Mouse (Mus musculus): ENCODE measurements at regions not wholly inside any gene's neighbourhood (a gene's known extent, or its start where the extent isn't known, plus 50 kb on each side); places are given as distances from the start of the nearest gene placed in this dataset.
"Not testable (repeated sequence)": the region's sequence is repeated elsewhere in the genome, so short reads cannot be mapped to it uniquely, and the experiment has no call there.

- DNase-seq (ENCODE audit: low read depth, low spot score), result no peak
Measured at GRCm38 (mm10) chr12:15410419-15410818, 406.3 kb downstream of the Trib2 start.

GRCm38 (mm10) chr12:15407577-15407976 is 409.1 kb downstream of the Trib2 start:
- not testable (repeated sequence) for DNase-seq (ENCODE audit: low read depth, low spot score)

GRCm38 (mm10) chr12:15392641-15393040 is 424.1 kb downstream of the Trib2 start:
- DNase-seq (ENCODE audit: low read depth, low spot score), result no peak

GRCm38 (mm10) chr12:15388574-15388973 is 428.1 kb downstream of the Trib2 start:
- DNase-seq (ENCODE audit: low read depth, low spot score), result no peak

- no peak for DNase-seq (ENCODE audit: low read depth, low spot score)
Measured at GRCm38 (mm10) chr12:15357808-15358207, 458.9 kb downstream of the Trib2 start.

GRCm38 (mm10) chr12:15320697-15321449 is 495.8 kb downstream of the Trib2 start:
- no peak for DNase-seq (ENCODE audit: low read depth, low spot score)

GRCm38 (mm10) chr12:15319647-15320046 is 497.1 kb downstream of the Trib2 start:
- DNase-seq (ENCODE audit: low read depth, low spot score), result no peak

GRCm38 (mm10) chr12:15294898-15295297 is 521.8 kb downstream of the Trib2 start:
- no peak for DNase-seq (ENCODE audit: low read depth, low spot score)

GRCm38 (mm10) chr12:15262165-15262564 is 554.6 kb downstream of the Trib2 start:
- no peak for DNase-seq (ENCODE audit: low read depth, low spot score)

- no peak for DNase-seq (ENCODE audit: low read depth, low spot score)
Measured at GRCm38 (mm10) chr12:15261604-15262003, 555.1 kb downstream of the Trib2 start.

- DNase-seq (ENCODE audit: low read depth, low spot score), result no peak
Measured at GRCm38 (mm10) chr12:15260907-15261415, 555.8 kb downstream of the Trib2 start.

- no peak for DNase-seq (ENCODE audit: low read depth, low spot score)
Measured at GRCm38 (mm10) chr12:15244966-15245365, 571.8 kb downstream of the Trib2 start.

GRCm38 (mm10) chr12:15222497-15223170 is 594.1 kb downstream of the Trib2 start:
- no peak for DNase-seq (ENCODE audit: low read depth, low spot score)

GRCm38 (mm10) chr12:15218504-15218903 is 598.2 kb downstream of the Trib2 start:
- DNase-seq (ENCODE audit: low read depth, low spot score), result no peak

- DNase-seq (ENCODE audit: low read depth, low spot score), result no peak
Measured at GRCm38 (mm10) chr12:15216180-15216579, 600.5 kb downstream of the Trib2 start.

GRCm38 (mm10) chr12:15174411-15175041 is 642.2 kb downstream of the Trib2 start:
- DNase-seq (ENCODE audit: low read depth, low spot score), result no peak

- DNase-seq (ENCODE audit: low read depth, low spot score), result no peak
Measured at GRCm38 (mm10) chr12:15162605-15163004, 654.1 kb downstream of the Trib2 start.

GRCm38 (mm10) chr12:15161864-15162263 is 654.9 kb downstream of the Trib2 start:
- no peak for DNase-seq (ENCODE audit: low read depth, low spot score)

GRCm38 (mm10) chr12:15160478-15160998 is 656.2 kb downstream of the Trib2 start:
- no peak for DNase-seq (ENCODE audit: low read depth, low spot score)

- DNase-seq (ENCODE audit: low read depth, low spot score), result no peak
Measured at GRCm38 (mm10) chr12:15146398-15146797, 670.3 kb downstream of the Trib2 start.

- no peak for DNase-seq (ENCODE audit: low read depth, low spot score)
Measured at GRCm38 (mm10) chr12:15137039-15137438, 679.7 kb downstream of the Trib2 start.

- DNase-seq (ENCODE audit: low read depth, low spot score), result no peak
Measured at GRCm38 (mm10) chr12:15124179-15124578, 692.5 kb downstream of the Trib2 start.
